Mouse (Mus musculus): ENCODE results near the gene Npm1. TPM values are rescaled to one million over a fixed set of nuclear protein-coding genes. Genes with fewer than 3 reads are reported as not detected.

The Npm1 gene
- polyA plus RNA-seq (2014; fragmentation: Illumina TruSeq; extraction: RNeasy Lipid Tissue Mini Kit (QIAGEN cat#74804); ENCODE audit: low read depth, low replicate concordance) = 1,022 TPM

DNA sequence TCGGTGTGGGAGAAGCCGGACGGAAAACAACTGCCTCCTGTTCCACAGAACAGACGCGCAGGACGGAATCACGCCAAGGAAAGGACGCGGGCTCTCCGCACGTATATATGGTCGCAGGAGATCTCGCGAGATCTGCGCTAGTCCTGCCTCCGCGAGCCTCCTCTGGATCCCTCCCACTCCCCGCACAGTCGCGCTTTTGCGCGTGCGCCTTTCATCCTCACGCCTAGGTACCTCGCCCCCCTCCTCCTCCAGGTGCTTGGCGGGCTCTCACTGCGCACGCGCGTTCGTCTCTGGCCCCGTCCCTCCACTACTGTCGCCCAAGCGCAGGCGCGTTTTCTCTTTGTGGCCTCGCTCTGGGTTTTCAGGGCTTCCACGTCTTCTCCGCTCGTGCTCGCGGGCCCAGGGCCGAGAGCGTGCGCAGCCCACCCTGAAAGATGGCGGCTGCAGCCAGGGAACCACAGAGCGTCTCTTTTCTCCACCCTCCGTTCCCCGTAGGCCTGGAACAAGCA lies at the start of gene Npm1:
Gene Npm1 (minus strand): TSS at position 209 of the 509 bp plus-strand sequence.

GRCm38 (mm10) chr11:33203383-33204328 lies 40.6 kb upstream of the Npm1 start, which contains the start of gene Tlx3:
TSS of gene Tlx3 (minus strand) at chr11:33203589.

GRCm38 (mm10) chr11:33147171-33147571 lies 15.8 kb downstream of the Npm1 start, which contains the start of gene Fgf18:
TSS of gene Fgf18 (minus strand) at chr11:33147400.

Other genes starting within 250 kb of the Npm1 start
- gene Fgf18, start 15.8 kb downstream of the Npm1 start, polyA plus RNA-seq (2014; fragmentation: Illumina TruSeq; extraction: RNeasy Lipid Tissue Mini Kit (QIAGEN cat#74804); ENCODE audit: low read depth, low replicate concordance) = not detected
- not detected for gene Tlx3, start 40.4 kb upstream of the Npm1 start, polyA plus RNA-seq (2014; fragmentation: Illumina TruSeq; extraction: RNeasy Lipid Tissue Mini Kit (QIAGEN cat#74804); ENCODE audit: low read depth, low replicate concordance)
- not detected for gene Gm12117, start 113.5 kb upstream of the Npm1 start, polyA plus RNA-seq (2014; fragmentation: Illumina TruSeq; extraction: RNeasy Lipid Tissue Mini Kit (QIAGEN cat#74804); ENCODE audit: low read depth, low replicate concordance)